Comparison of ENCODE assay signal across 8 mouse cellular contexts in genomic region chr3:40799530-40800372, GRCm38 (mm10). TPM values are rescaled to one million over a fixed set of nuclear protein-coding genes. Genes with fewer than 3 reads are reported as not detected.
DNase-seq lines count a peak whose midpoint lies in the region; ATAC-seq and TF ChIP-seq lines count a peak whose summit lies in the region.

Gene Plk4, plus strand, starts transcription at chr3:40800019.

- TF ChIP-seq CTCF in lung, postnatal 0 days (IDR thresholded peaks at IDR 0.05), result no peak

- 2% methylated on average over 66 of the region's 66 CpGs for WGBS in hindbrain, embryonic 10.5 days
- 2% methylated on average over 64 of the region's 66 CpGs for WGBS in lung, postnatal 0 days

- peak within 1 kb of the TSS; percentile 97 for H3K27ac ChIP-seq in hindbrain, embryonic 10.5 days
- peak within 1 kb of the TSS; percentile 73 for H3K27ac ChIP-seq in lung, postnatal 0 days (ENCODE audit: low read length)

- no peak for TF ChIP-seq EP300 in lung, postnatal 0 days (IDR thresholded peaks at IDR 0.05)

- H3K9ac ChIP-seq in lung, postnatal 0 days (replicated peaks; ENCODE audit: low read depth), result peak within 1 kb of the TSS; percentile 56

- peak; percentile 94 for ATAC-seq in frontal cortex, adult (ENCODE audit: low TSS enrichment)
- ATAC-seq in lung, postnatal 0 days, result peak; percentile 95

- H3K4me2 ChIP-seq in lung, postnatal 0 days (replicated peaks; ENCODE audit: low read depth, low read length), result peak within 1 kb of the TSS; percentile 98

- peak; percentile 99 for DNase-seq in MN1 (ENCODE audit: low spot score)
- peak; percentile 94 for DNase-seq in cerebellum, adult 9-10 months
- DNase-seq in hindbrain, embryonic 10.5 days (ENCODE audit: low spot score), result peak; percentile 95
- DNase-seq in layer of hippocampus, adult 9-11 months, result peak; percentile 96
- DNase-seq in lung, postnatal 0 days (ENCODE audit: low spot score), result peak; percentile 100
- DNase-seq in ovary, postnatal 14 days (ENCODE audit: low spot score), result peak; percentile 91
- DNase-seq in thymus, postnatal 14 days, result peak; percentile 96

- H3K4me3 ChIP-seq in hindbrain, embryonic 10.5 days, result peak within 1 kb of the TSS; percentile 98
- peak within 1 kb of the TSS; percentile 75 for H3K4me3 ChIP-seq in lung, postnatal 0 days (ENCODE audit: low read depth, low read length)

- no peaks in the 10 kb centered on the region for H3K9me3 ChIP-seq in hindbrain, embryonic 10.5 days
- H3K9me3 ChIP-seq in lung, postnatal 0 days (ENCODE audit: low read length), result no peaks in the 10 kb centered on the region

- peaks cover 38% of the 10 kb centered on the region for H3K36me3 ChIP-seq in hindbrain, embryonic 10.5 days
- no peaks in the 10 kb centered on the region for H3K36me3 ChIP-seq in lung, postnatal 0 days (ENCODE audit: insufficient read depth, low read length)

- peaks cover 24% of the 10 kb centered on the region for H3K4me1 ChIP-seq in hindbrain, embryonic 10.5 days (replicated peaks)
- peaks cover 7% of the 10 kb centered on the region; the same call in 1 of the 2 replicates for H3K4me1 ChIP-seq in lung, postnatal 0 days (ENCODE audit: insufficient read depth, low read depth, low read length)

- no peaks in the 10 kb centered on the region for H3K27me3 ChIP-seq in hindbrain, embryonic 10.5 days (ENCODE audit: insufficient read depth, poor library complexity, severe bottlenecking)
- H3K27me3 ChIP-seq in lung, postnatal 0 days (replicated peaks; ENCODE audit: insufficient read depth, low read length), result no peaks in the 10 kb centered on the region

RNA-seq across cellular contexts. Expression of gene Plk4, which starts in this region (rescaled TPM):
- polyA plus RNA-seq in hindbrain, embryonic 10.5 days (2016; fragmentation: Nextera tagmentation; extraction: Ambion mirVana), result 52.6 and 72.9 TPM in 2 replicates
- 8.9 and 9.2 TPM in 2 replicates for polyA plus RNA-seq in lung, postnatal 0 days (2015; fragmentation: Nextera tagmentation; extraction: Ambion mirVana)

Comparison
In these comparisons a context has a peak if more than half of its experiments do, and no peak if none do; other contexts are left out.
1. Peak in every context shown above with its lines: DNase-seq, ATAC-seq, H3K4me3 ChIP-seq and H3K27ac ChIP-seq.